Mouse (Mus musculus) limb, embryonic 12.5 days (tissue): Measurements from ENCODE around the gene Mpped1. TPM values are rescaled to one million over a fixed set of nuclear protein-coding genes. Genes with fewer than 3 reads are reported as not detected.

ENCODE experiments used
- ATAC-seq: fragments of 200-750 bp; cut with Nextera tagmentation; 2 replicates; pipeline ENCODE4 v1.8.0; 2017; ENCODE audit warnings: low read depth, moderate TSS enrichment; ENCODE audit not compliant: insufficient number of reproducible peaks, insufficient read depth, low FRiP score, low TSS enrichment
- H3K27ac ChIP-seq: fragments of 300-500 bp; sonication (generic); 2 replicates; pipeline ENCODE4 v1.5.1; 2016; ENCODE audit warnings: mild to moderate bottlenecking, moderate library complexity
- H3K27me3 ChIP-seq: fragments of 300-500 bp; sonication (generic); 2 replicates; pipeline ENCODE4 v1.6.1; 2016; ENCODE audit warnings: mild to moderate bottlenecking, moderate library complexity
- H3K36me3 ChIP-seq: fragments of 300-500 bp; sonication (generic); 2 replicates; pipeline ENCODE4 v1.6.1; 2016; ENCODE audit warnings: mild to moderate bottlenecking, moderate library complexity
- H3K4me1 ChIP-seq: fragments of 300-500 bp; sonication (generic); replicated peaks from 2 replicates; pipeline ENCODE4 v1.6.1; 2016
- H3K4me2 ChIP-seq: fragments of 300-500 bp; sonication (generic); 2 replicates; pipeline ENCODE4 v1.6.1; 2016; ENCODE audit warnings: mild to moderate bottlenecking, moderate library complexity
- H3K4me3 ChIP-seq: fragments of 300-500 bp; sonication (generic); replicated peaks from 2 replicates; pipeline ENCODE4 v1.5.1; 2016; ENCODE audit warnings: mild to moderate bottlenecking
- H3K9ac ChIP-seq: fragments of 300-500 bp; sonication (generic); replicated peaks from 2 replicates; pipeline ENCODE4 v1.6.1; 2016; ENCODE audit warnings: mild to moderate bottlenecking, moderate library complexity
- H3K9me3 ChIP-seq: fragments of 300-500 bp; sonication (generic); 2 replicates; pipeline ENCODE4 v1.6.1; 2016; ENCODE audit warnings: mild to moderate bottlenecking, moderate library complexity
- WGBS: fragments of 180-500 bp; shearing (Covaris S2); methylation state at CpG from one replicate; pipeline ENCODE4 v1.1.7; 2016; 5-methylcytosine and 5-hydroxymethylcytosine counted together
- polyA plus RNA-seq: library from polyadenylated mRNA; unstranded; fragments of >200 nt; fragmentation: Nextera tagmentation; extraction: Ambion mirVana; gene quantifications from 2 replicates; pipeline ENCODE4 v1.2.1, GENCODE M21; 2016

The Mpped1 gene
- polyA plus RNA-seq, 1 experiment from 2014 or later = 8.0 TPM

GRCm38 (mm10) chr15:83796924-83797323 is 17.7 kb downstream of the Mpped1 start:
- no peak for ATAC-seq
- WGBS = 51% methylated on average over 7 of the region's 7 CpGs
- no peak overlapping the region for H3K9ac ChIP-seq
- H3K9me3 ChIP-seq = no peaks in the 10 kb centered on the region
- H3K27ac ChIP-seq = no peak overlapping the region
- H3K36me3 ChIP-seq = no peaks in the 10 kb centered on the region
- no peak overlapping the region for H3K4me2 ChIP-seq
- H3K4me1 ChIP-seq = peaks cover 9% of the 10 kb centered on the region
- no peak overlapping the region for H3K4me3 ChIP-seq
- H3K27me3 ChIP-seq = peaks cover 14% of the 10 kb centered on the region; the same call in 1 of the 2 replicates

- peaks cover 9% of the 10 kb centered on the region for H3K4me1 ChIP-seq
- no peak overlapping the region for H3K27ac ChIP-seq
- H3K4me2 ChIP-seq = no peak overlapping the region
- H3K9ac ChIP-seq = no peak overlapping the region
- H3K36me3 ChIP-seq = no peaks in the 10 kb centered on the region
- H3K4me3 ChIP-seq = no peak overlapping the region
- 86% methylated on average over 11 of the region's 11 CpGs for WGBS
- peaks cover 23% of the 10 kb centered on the region; the same call in 1 of the 2 replicates for H3K27me3 ChIP-seq
- H3K9me3 ChIP-seq = no peaks in the 10 kb centered on the region
- ATAC-seq = no peak
Measured at GRCm38 (mm10) chr15:83798964-83799363, 19.7 kb downstream of the Mpped1 start.

GRCm38 (mm10) chr15:83801011-83801410 is 21.7 kb downstream of the Mpped1 start:
- Histone ChIP-seq H3K27me3 (peaks cover 21% of the 10 kb centered on the region; the same call in 1 of the 2 replicates), H3K9me3 (no peaks in the 10 kb centered on the region), H3K4me3 (no peak overlapping the region), H3K4me2 (no peak overlapping the region), H3K27ac (no peak overlapping the region), H3K36me3 (no peaks in the 10 kb centered on the region), H3K4me1 (peaks cover 22% of the 10 kb centered on the region), H3K9ac (no peak overlapping the region)
- 63% methylated on average over 5 of the region's 5 CpGs for WGBS
- no peak for ATAC-seq

GRCm38 (mm10) chr15:83814106-83814505 is 34.8 kb downstream of the Mpped1 start:
- Histone ChIP-seq H3K4me2 (no peak overlapping the region), H3K36me3 (no peaks in the 10 kb centered on the region), H3K9me3 (0 out of 2 replicates have a peak, but pooled peaks cover 5% of the 10 kb centered on the region), H3K4me1 (no peaks in the 10 kb centered on the region), H3K27ac (no peak overlapping the region), H3K4me3 (no peak overlapping the region), H3K27me3 (no peaks in the 10 kb centered on the region), H3K9ac (no peak overlapping the region)
- no peak for ATAC-seq
- 72% methylated on average over 6 of the region's 6 CpGs for WGBS

- no peak for ATAC-seq
- Histone ChIP-seq H3K9me3 (no peaks in the 10 kb centered on the region), H3K9ac (no peak overlapping the region), H3K27ac (no peak overlapping the region), H3K4me3 (no peak overlapping the region), H3K4me2 (no peak overlapping the region), H3K4me1 (no peaks in the 10 kb centered on the region), H3K27me3 (no peaks in the 10 kb centered on the region), H3K36me3 (no peaks in the 10 kb centered on the region)
- WGBS = 85% methylated on average over 8 of the region's 8 CpGs
Measured at GRCm38 (mm10) chr15:83828011-83828410, 48.7 kb downstream of the Mpped1 start.

- no peaks in the 10 kb centered on the region for H3K36me3 ChIP-seq
- no peak overlapping the region for H3K4me2 ChIP-seq
- WGBS = 64% methylated on average over 13 of the region's 13 CpGs
- no peak overlapping the region for H3K27ac ChIP-seq
- no peaks in the 10 kb centered on the region for H3K4me1 ChIP-seq
- H3K4me3 ChIP-seq = no peak overlapping the region
- no peak overlapping the region for H3K9ac ChIP-seq
- no peaks in the 10 kb centered on the region for H3K9me3 ChIP-seq
- no peak for ATAC-seq
- no peaks in the 10 kb centered on the region for H3K27me3 ChIP-seq
Measured at GRCm38 (mm10) chr15:83829226-83829625, 50.0 kb downstream of the Mpped1 start.

- 61% methylated on average over 6 of the region's 6 CpGs for WGBS
- no peaks in the 10 kb centered on the region for H3K4me1 ChIP-seq
- H3K36me3 ChIP-seq = no peaks in the 10 kb centered on the region
- no peak for ATAC-seq
- H3K27me3 ChIP-seq = no peaks in the 10 kb centered on the region
- H3K9ac ChIP-seq = no peak overlapping the region
- H3K27ac ChIP-seq = no peak overlapping the region
- H3K4me2 ChIP-seq = no peak overlapping the region
- H3K9me3 ChIP-seq = no peaks in the 10 kb centered on the region
- H3K4me3 ChIP-seq = no peak overlapping the region
Measured at GRCm38 (mm10) chr15:83832265-83832664, 53.0 kb downstream of the Mpped1 start.

- Histone ChIP-seq H3K9ac (no peak overlapping the region), H3K27me3 (peaks cover 34% of the 10 kb centered on the region), H3K4me2 (no peak overlapping the region), H3K4me3 (no peak overlapping the region), H3K9me3 (no peaks in the 10 kb centered on the region), H3K4me1 (no peaks in the 10 kb centered on the region), H3K27ac (no peak overlapping the region), H3K36me3 (no peaks in the 10 kb centered on the region)
- ATAC-seq = no peak
- 62% methylated on average over 10 of the region's 10 CpGs for WGBS
Measured at GRCm38 (mm10) chr15:83840950-83841719, 61.9 kb downstream of the Mpped1 start.

- no peaks in the 10 kb centered on the region for H3K9me3 ChIP-seq
- H3K4me1 ChIP-seq = no peaks in the 10 kb centered on the region
- no peak for ATAC-seq
- WGBS = 81% methylated on average over 12 of the region's 12 CpGs
- H3K36me3 ChIP-seq = no peaks in the 10 kb centered on the region
- H3K4me2 ChIP-seq = no peak overlapping the region
- no peak overlapping the region for H3K4me3 ChIP-seq
- no peak overlapping the region for H3K9ac ChIP-seq
- H3K27ac ChIP-seq = no peak overlapping the region
- peaks cover 34% of the 10 kb centered on the region for H3K27me3 ChIP-seq
Measured at GRCm38 (mm10) chr15:83842419-83842818, 63.2 kb downstream of the Mpped1 start.

- H3K27me3 ChIP-seq = peaks cover 34% of the 10 kb centered on the region
- no peak overlapping the region for H3K4me2 ChIP-seq
- no peak overlapping the region for H3K9ac ChIP-seq
- no peaks in the 10 kb centered on the region for H3K4me1 ChIP-seq
- H3K36me3 ChIP-seq = no peaks in the 10 kb centered on the region
- H3K9me3 ChIP-seq = no peaks in the 10 kb centered on the region
- 41% methylated on average over 22 of the region's 22 CpGs for WGBS
- ATAC-seq = no peak
- H3K27ac ChIP-seq = no peak overlapping the region
- no peak overlapping the region for H3K4me3 ChIP-seq
Measured at GRCm38 (mm10) chr15:83842915-83843789, 63.9 kb downstream of the Mpped1 start.

- H3K27me3 ChIP-seq = peaks cover 29% of the 10 kb centered on the region
- no peak for ATAC-seq
- H3K9ac ChIP-seq = no peak overlapping the region
- no peaks in the 10 kb centered on the region for H3K36me3 ChIP-seq
- WGBS = 74% methylated on average over 11 of the region's 11 CpGs
- no peak overlapping the region for H3K27ac ChIP-seq
- no peak overlapping the region for H3K4me2 ChIP-seq
- H3K4me3 ChIP-seq = no peak overlapping the region
- H3K4me1 ChIP-seq = no peaks in the 10 kb centered on the region
- H3K9me3 ChIP-seq = no peaks in the 10 kb centered on the region
Measured at GRCm38 (mm10) chr15:83845734-83846133, 66.5 kb downstream of the Mpped1 start.
